In the genomic region with DNA sequence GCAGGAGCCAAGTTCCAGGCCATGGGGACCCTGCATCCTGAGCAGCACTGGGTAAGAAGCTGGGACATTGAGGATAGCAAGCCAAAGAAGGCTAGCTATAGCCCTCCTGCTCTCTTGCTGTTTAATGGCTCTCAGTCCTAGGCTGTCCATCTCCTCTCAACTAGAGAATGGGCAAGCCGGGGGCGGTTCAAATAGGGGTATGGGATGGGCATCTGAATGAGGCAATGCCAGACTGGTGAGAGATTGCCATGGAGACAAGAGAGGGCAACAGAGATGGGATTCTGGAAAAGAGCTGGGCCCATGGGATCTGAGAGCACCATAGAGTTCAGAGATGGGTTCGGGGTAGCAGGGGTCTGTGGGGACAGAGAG, we compare ENCODE assay signal across 8 mouse cellular contexts. TPM values are rescaled to one million over a fixed set of nuclear protein-coding genes. Genes with fewer than 3 reads are reported as not detected.
DNase-seq lines count a peak whose midpoint lies in the region; ATAC-seq lines count a peak whose summit lies in the region.

No protein-coding gene starts in this region.

- H3K27me3 ChIP-seq in kidney, embryonic 16.5 days (ENCODE audit: insufficient read depth, low read length) = no peaks in the 10 kb centered on the region
- H3K27me3 ChIP-seq in embryonic facial prominence, embryonic 15.5 days = no peaks in the 10 kb centered on the region
- H3K27me3 ChIP-seq in limb, embryonic 12.5 days = peaks cover 22% of the 10 kb centered on the region

- H3K9me3 ChIP-seq in kidney, embryonic 16.5 days (ENCODE audit: low read length) = no peaks in the 10 kb centered on the region
- H3K9me3 ChIP-seq in embryonic facial prominence, embryonic 15.5 days (replicated peaks) = no peaks in the 10 kb centered on the region
- no peaks in the 10 kb centered on the region for H3K9me3 ChIP-seq in limb, embryonic 12.5 days

- H3K9ac ChIP-seq in kidney, embryonic 16.5 days (replicated peaks; ENCODE audit: low read length) = peak overlapping the region; percentile 12; the same call in 1 of the 2 replicates
- no peak overlapping the region for H3K9ac ChIP-seq in embryonic facial prominence, embryonic 15.5 days
- H3K9ac ChIP-seq in limb, embryonic 12.5 days (replicated peaks) = 0 out of 2 replicates have a peak overlapping the region, but pooled peaks have one; percentile 27

- WGBS in kidney, embryonic 16.5 days = 94% methylated on average over 3 of the region's 3 CpGs
- WGBS in embryonic facial prominence, embryonic 15.5 days = 86% methylated on average over 3 of the region's 3 CpGs
- 91% methylated on average over 3 of the region's 3 CpGs for WGBS in limb, embryonic 12.5 days

- peak overlapping the region; percentile 87 for H3K27ac ChIP-seq in kidney, embryonic 16.5 days (ENCODE audit: low read length)
- H3K27ac ChIP-seq in embryonic facial prominence, embryonic 15.5 days (replicated peaks) = peak overlapping the region; percentile 83
- H3K27ac ChIP-seq in limb, embryonic 12.5 days = peak overlapping the region; percentile 41; the same call in 1 of the 2 replicates

- no peak for DNase-seq in kidney, postnatal 36 days
- peak; percentile 66 for DNase-seq in Muller cell, postnatal 12 days (ENCODE audit: inconsistent ontology term)
- DNase-seq in urinary bladder, postnatal 14 days (ENCODE audit: low spot score) = no peak
- DNase-seq in spleen, adult 12 weeks (ENCODE audit: low spot score) = no peak

- H3K4me2 ChIP-seq in kidney, embryonic 16.5 days (replicated peaks; ENCODE audit: low read depth, low read length) = peak overlapping the region; percentile 33
- H3K4me2 ChIP-seq in embryonic facial prominence, embryonic 15.5 days (replicated peaks) = peak overlapping the region; percentile 32; the same call in 1 of the 2 replicates
- H3K4me2 ChIP-seq in limb, embryonic 12.5 days = peak overlapping the region; percentile 35

- peaks cover 65% of the 10 kb centered on the region for H3K4me1 ChIP-seq in kidney, embryonic 16.5 days (ENCODE audit: insufficient read depth, low read length)
- peaks cover 71% of the 10 kb centered on the region for H3K4me1 ChIP-seq in embryonic facial prominence, embryonic 15.5 days
- H3K4me1 ChIP-seq in limb, embryonic 12.5 days (replicated peaks) = peaks cover 49% of the 10 kb centered on the region

- peak; percentile 3; the same call in 1 of the 2 replicates for ATAC-seq in kidney, embryonic 16.5 days (ENCODE audit: low FRiP score, low TSS enrichment)
- ATAC-seq in embryonic facial prominence, embryonic 15.5 days (ENCODE audit: insufficient number of reproducible peaks, low FRiP score, low TSS enrichment, low read depth) = 0 out of 2 replicates have a peak, but pooled peaks have one; percentile 0
- ATAC-seq in limb, embryonic 12.5 days (ENCODE audit: insufficient number of reproducible peaks, insufficient read depth, low FRiP score, low TSS enrichment, low read depth) = no peak
- no peak for ATAC-seq in megakaryocyte progenitor cell, adult 5-6 weeks (replicated peaks; ENCODE audit: poor library complexity)

- H3K4me3 ChIP-seq in kidney, embryonic 16.5 days (ENCODE audit: low read length) = peak overlapping the region; percentile 8; the same call in 1 of the 2 replicates
- no peak overlapping the region for H3K4me3 ChIP-seq in embryonic facial prominence, embryonic 15.5 days (replicated peaks)
- no peak overlapping the region; the same call in 1 of the 2 replicates for H3K4me3 ChIP-seq in limb, embryonic 12.5 days (replicated peaks)

- H3K36me3 ChIP-seq in kidney, embryonic 16.5 days (ENCODE audit: insufficient read depth, low read length) = peaks cover 26% of the 10 kb centered on the region
- H3K36me3 ChIP-seq in embryonic facial prominence, embryonic 15.5 days = peaks cover 26% of the 10 kb centered on the region
- peaks cover 50% of the 10 kb centered on the region for H3K36me3 ChIP-seq in limb, embryonic 12.5 days

RNA-seq across cellular contexts. Expression of a gene that starts 0.4 kb away (rescaled TPM):
- polyA plus RNA-seq in kidney, embryonic 16.5 days (2015; fragmentation: Nextera tagmentation; extraction: Ambion mirVana) = 3.1 and 4.0 TPM in 2 replicates
- 1.2 and 1.4 TPM in 2 replicates for polyA plus RNA-seq in embryonic facial prominence, embryonic 15.5 days (2015; fragmentation: Nextera tagmentation; extraction: Ambion mirVana)
- polyA plus RNA-seq in limb, embryonic 12.5 days (2016; fragmentation: Nextera tagmentation; extraction: Ambion mirVana) = 0.63 and 0.90 TPM in 2 replicates
- total RNA-seq in megakaryocyte progenitor cell, adult 5-6 weeks (2015) = 0.10 TPM in 1 of 2 replicates, not detected in the other
- total RNA-seq in megakaryocyte progenitor cell, adult 5-6 weeks (2017) = 0.87 and 1.6 TPM in 2 replicates

RNA-seq across cellular contexts. Expression of a gene that starts 14.4 kb away (rescaled TPM):
- polyA plus RNA-seq in kidney, embryonic 16.5 days (2015; fragmentation: Nextera tagmentation; extraction: Ambion mirVana) = 227 and 237 TPM in 2 replicates
- polyA plus RNA-seq in embryonic facial prominence, embryonic 15.5 days (2015; fragmentation: Nextera tagmentation; extraction: Ambion mirVana) = 180 and 192 TPM in 2 replicates
- 179 and 185 TPM in 2 replicates for polyA plus RNA-seq in limb, embryonic 12.5 days (2016; fragmentation: Nextera tagmentation; extraction: Ambion mirVana)
- 14.7 and 19.0 TPM in 2 replicates for total RNA-seq in megakaryocyte progenitor cell, adult 5-6 weeks (2015)
- 14.3 and 17.8 TPM in 2 replicates for total RNA-seq in megakaryocyte progenitor cell, adult 5-6 weeks (2017)

RNA-seq across cellular contexts. Expression of a gene that starts 32.1 kb away (rescaled TPM):
- 31.3 and 33.6 TPM in 2 replicates for polyA plus RNA-seq in kidney, embryonic 16.5 days (2015; fragmentation: Nextera tagmentation; extraction: Ambion mirVana)
- polyA plus RNA-seq in embryonic facial prominence, embryonic 15.5 days (2015; fragmentation: Nextera tagmentation; extraction: Ambion mirVana) = 23.7 and 25.8 TPM in 2 replicates
- 36.8 and 37.4 TPM in 2 replicates for polyA plus RNA-seq in limb, embryonic 12.5 days (2016; fragmentation: Nextera tagmentation; extraction: Ambion mirVana)
- total RNA-seq in megakaryocyte progenitor cell, adult 5-6 weeks (2015) = 31.5 and 31.6 TPM in 2 replicates
- 62.5 and 78.8 TPM in 2 replicates for total RNA-seq in megakaryocyte progenitor cell, adult 5-6 weeks (2017)

RNA-seq across cellular contexts. Expression of a gene that starts 48.1 kb away (rescaled TPM):
- 197 and 211 TPM in 2 replicates for polyA plus RNA-seq in kidney, embryonic 16.5 days (2015; fragmentation: Nextera tagmentation; extraction: Ambion mirVana)
- polyA plus RNA-seq in embryonic facial prominence, embryonic 15.5 days (2015; fragmentation: Nextera tagmentation; extraction: Ambion mirVana) = 132 and 134 TPM in 2 replicates
- 155 and 164 TPM in 2 replicates for polyA plus RNA-seq in limb, embryonic 12.5 days (2016; fragmentation: Nextera tagmentation; extraction: Ambion mirVana)
- total RNA-seq in megakaryocyte progenitor cell, adult 5-6 weeks (2015) = 119 and 139 TPM in 2 replicates
- total RNA-seq in megakaryocyte progenitor cell, adult 5-6 weeks (2017) = 121 and 131 TPM in 2 replicates

RNA-seq across cellular contexts. Expression of a gene that starts 58.9 kb away (rescaled TPM):
- 67.5 and 68.0 TPM in 2 replicates for polyA plus RNA-seq in kidney, embryonic 16.5 days (2015; fragmentation: Nextera tagmentation; extraction: Ambion mirVana)
- polyA plus RNA-seq in embryonic facial prominence, embryonic 15.5 days (2015; fragmentation: Nextera tagmentation; extraction: Ambion mirVana) = 75.2 and 76.6 TPM in 2 replicates
- polyA plus RNA-seq in limb, embryonic 12.5 days (2016; fragmentation: Nextera tagmentation; extraction: Ambion mirVana) = 68.4 and 72.8 TPM in 2 replicates
- 45.5 and 47.6 TPM in 2 replicates for total RNA-seq in megakaryocyte progenitor cell, adult 5-6 weeks (2015)
- total RNA-seq in megakaryocyte progenitor cell, adult 5-6 weeks (2017) = 26.2 and 28.0 TPM in 2 replicates

Comparison
In these comparisons a context has a peak if more than half of its experiments do, and no peak if none do; other contexts are left out.
1. ATAC-seq: peak in kidney, embryonic 16.5 days (single experiment) and embryonic facial prominence, embryonic 15.5 days (single experiment); none in limb, embryonic 12.5 days (single experiment) and megakaryocyte progenitor cell, adult 5-6 weeks (single experiment).
2. Peak in every context shown above with its lines, with median percentiles within 50 percentile points of each other: H3K27ac ChIP-seq and H3K4me2 ChIP-seq.